Mouse (Mus musculus): ENCODE data around the gene Chrm3. TPM values are rescaled to one million over a fixed set of nuclear protein-coding genes. Genes with fewer than 3 reads are reported as not detected.
A peak's percentile ranks its signal among the peaks of the same experiment; 100 is the strongest.
"Not testable (repeated sequence)": the region's sequence is repeated elsewhere in the genome, so short reads cannot be mapped to it uniquely, and the experiment has no call there.

The Chrm3 gene
- total RNA-seq, 2 experiments from 2014 or later, result 0.20 to 1.1 TPM

- no peak for DNase-seq
These were observed 470.2 kb downstream of the Chrm3 start for GRCm38 (mm10) chr13:9890460-9890859.

GRCm38 (mm10) chr13:9889954-9890353 is 470.7 kb downstream of the Chrm3 start:
- no peak for DNase-seq

- DNase-seq, result no peak
These were observed 472.4 kb downstream of the Chrm3 start for GRCm38 (mm10) chr13:9888284-9888683.

- DNase-seq, result no peak
These were observed 473.4 kb downstream of the Chrm3 start for GRCm38 (mm10) chr13:9887261-9887660.

GRCm38 (mm10) chr13:9886465-9887135 is 474.0 kb downstream of the Chrm3 start:
- DNase-seq, result no peak

- peak; percentile 33 for DNase-seq
These were observed 478.0 kb downstream of the Chrm3 start for GRCm38 (mm10) chr13:9882362-9883282.

GRCm38 (mm10) chr13:9881930-9882329 is 478.7 kb downstream of the Chrm3 start:
- DNase-seq, result no peak

GRCm38 (mm10) chr13:9880401-9880800 is 480.2 kb downstream of the Chrm3 start:
- no peak for DNase-seq

- DNase-seq, result no peak
These were observed 482.0 kb downstream of the Chrm3 start for GRCm38 (mm10) chr13:9878596-9879010.

GRCm38 (mm10) chr13:9873377-9873776 is 487.3 kb downstream of the Chrm3 start:
- no peak for DNase-seq

GRCm38 (mm10) chr13:9866161-9866560 is 494.5 kb downstream of the Chrm3 start:
- no peak for DNase-seq

GRCm38 (mm10) chr13:9847515-9847914 is 513.1 kb downstream of the Chrm3 start:
- no peak for DNase-seq

GRCm38 (mm10) chr13:9846543-9847434 is 513.9 kb downstream of the Chrm3 start:
- DNase-seq, result no peak

GRCm38 (mm10) chr13:9834146-9834679 is 526.4 kb downstream of the Chrm3 start:
- DNase-seq, result not testable (repeated sequence)

GRCm38 (mm10) chr13:9826227-9826626 is 534.4 kb downstream of the Chrm3 start:
- DNase-seq, result no peak

Small RNAs within 50 kb of the gene (microRNA-seq; reads per million reads assigned to microRNA genes)
- gene Gm24187 (ENCODE audit: borderline replicate concordance in 2 of 2), result 0 reads per million in 2 experiments
